Mouse (Mus musculus) liver, postnatal 0 days (tissue): ENCODE data around the gene Ifrd2.

Source experiments
- CTCF ChIP-seq: sonication (generic); IDR thresholded peaks from 2 replicates; pipeline ENCODE4 v1.5.1; 2016; ENCODE audit warnings: antibody characterized with exemption, low read depth
- EP300 ChIP-seq: IDR thresholded peaks from 2 replicates; pipeline ENCODE4 v1.6.1; 2016; ENCODE audit warnings: antibody characterized with exemption, low read depth, mild to moderate bottlenecking

GRCm38 (mm10) chr9:107545199-107545598, 42.2 kb upstream of the Ifrd2 start:
- TF ChIP-seq CTCF (no peak), EP300 (no peak)
